Mouse (Mus musculus): ENCODE measurements around the gene Otud3.

- TF ChIP-seq CTCF (IDR thresholded peaks at IDR 0.05; ENCODE audit: control insufficient read depth, insufficient read depth, low read length) (peak; percentile 37; the same call in 1 of the 2 replicates), POLR2A (IDR thresholded peaks at IDR 0.05; ENCODE audit: borderline replicate concordance, control insufficient read depth, low read depth, low read length) (no peak)
These were observed 54.0 kb downstream of the Otud3 start for GRCm38 (mm10) chr4:138859728-138860127.
